Mouse (Mus musculus) embryonic facial prominence, embryonic 13.5 days (tissue): ENCODE results near the gene Purb. TPM values are rescaled to one million over a fixed set of nuclear protein-coding genes. Genes with fewer than 3 reads are reported as not detected.

Source experiments
- ATAC-seq: fragments of 200-750 bp; cut with Nextera tagmentation; 2 replicates; pipeline ENCODE4 v1.8.0; 2017; ENCODE audit warnings: low read depth; ENCODE audit not compliant: insufficient number of reproducible peaks, insufficient read depth, low FRiP score, low TSS enrichment
- H3K27ac ChIP-seq: fragments of 300-500 bp; sonication (generic); 2 replicates; pipeline ENCODE4 v1.5.1; 2015; ENCODE audit warnings: moderate library complexity, mild to moderate bottlenecking, inconsistent platforms
- H3K27me3 ChIP-seq: fragments of 300-500 bp; sonication (generic); 2 replicates; pipeline ENCODE4 v1.6.1; 2015; ENCODE audit warnings: mild to moderate bottlenecking, inconsistent platforms
- H3K36me3 ChIP-seq: fragments of 300-500 bp; sonication (generic); 2 replicates; pipeline ENCODE4 v1.6.1; 2015; ENCODE audit warnings: mild to moderate bottlenecking, inconsistent platforms
- H3K4me1 ChIP-seq: fragments of 300-500 bp; sonication (generic); 2 replicates; pipeline ENCODE4 v1.6.1; 2015; ENCODE audit warnings: inconsistent platforms
- H3K4me2 ChIP-seq: fragments of 300-500 bp; sonication (generic); 2 replicates; pipeline ENCODE4 v1.6.1; 2015; ENCODE audit warnings: moderate library complexity, mild to moderate bottlenecking, inconsistent platforms
- H3K4me3 ChIP-seq: fragments of 300-500 bp; sonication (generic); 2 replicates; pipeline ENCODE4 v1.5.1; 2015; ENCODE audit warnings: mild to moderate bottlenecking, inconsistent platforms
- H3K9ac ChIP-seq: fragments of 300-500 bp; sonication (generic); 2 replicates; pipeline ENCODE4 v1.6.1; 2015; ENCODE audit warnings: mild to moderate bottlenecking, inconsistent platforms
- H3K9me3 ChIP-seq: fragments of 300-500 bp; sonication (generic); 2 replicates; pipeline ENCODE4 v1.6.1; 2016; ENCODE audit warnings: inconsistent platforms
- WGBS: fragments of 180-500 bp; shearing (Covaris S2); methylation state at CpG from one replicate; pipeline ENCODE4 v1.1.7; 2015; ENCODE audit warnings: mixed read lengths; 5-methylcytosine and 5-hydroxymethylcytosine counted together
- polyA plus RNA-seq: library from polyadenylated mRNA; unstranded; fragments of >200 nt; fragmentation: Nextera tagmentation; extraction: Ambion mirVana; gene quantifications from 2 replicates; pipeline ENCODE4 v1.2.1, GENCODE M21; 2015

Gene Purb
- polyA plus RNA-seq, 1 experiment from 2014 or later = 26.9 TPM

GRCm38 (mm10) chr11:6504689-6505088, 29.0 kb upstream of the Purb start:
- Histone ChIP-seq H3K4me3 (no peak overlapping the region), H3K4me1 (no peaks in the 10 kb centered on the region), H3K27me3 (no peaks in the 10 kb centered on the region), H3K9ac (no peak overlapping the region), H3K9me3 (no peaks in the 10 kb centered on the region), H3K27ac (no peak overlapping the region), H3K36me3 (no peaks in the 10 kb centered on the region), H3K4me2 (no peak overlapping the region)
- ATAC-seq = no peak
- 84% methylated on average over 6 of the region's 6 CpGs for WGBS

- H3K4me1 ChIP-seq = no peaks in the 10 kb centered on the region
- no peak for ATAC-seq
- no peaks in the 10 kb centered on the region for H3K27me3 ChIP-seq
- 74% methylated on average over 3 of the region's 3 CpGs for WGBS
- H3K36me3 ChIP-seq = no peaks in the 10 kb centered on the region
- no peak overlapping the region for H3K4me2 ChIP-seq
- H3K27ac ChIP-seq = no peak overlapping the region
- no peak overlapping the region for H3K4me3 ChIP-seq
- no peaks in the 10 kb centered on the region for H3K9me3 ChIP-seq
- no peak overlapping the region for H3K9ac ChIP-seq
Measured at GRCm38 (mm10) chr11:6504226-6504625, 28.5 kb upstream of the Purb start.

- no peaks in the 10 kb centered on the region for H3K27me3 ChIP-seq
- H3K36me3 ChIP-seq = no peaks in the 10 kb centered on the region
- 97% methylated on average over 2 of the region's 2 CpGs for WGBS
- no peak overlapping the region for H3K9ac ChIP-seq
- ATAC-seq = no peak
- no peak overlapping the region for H3K27ac ChIP-seq
- H3K4me3 ChIP-seq = no peak overlapping the region
- H3K4me2 ChIP-seq = no peak overlapping the region
- no peaks in the 10 kb centered on the region for H3K9me3 ChIP-seq
- no peaks in the 10 kb centered on the region for H3K4me1 ChIP-seq
Measured at GRCm38 (mm10) chr11:6502506-6502905, 26.8 kb upstream of the Purb start.

- WGBS = 80% methylated on average over 12 of the region's 12 CpGs
- Histone ChIP-seq H3K4me1 (no peaks in the 10 kb centered on the region), H3K9me3 (no peaks in the 10 kb centered on the region), H3K27ac (no peak overlapping the region), H3K4me3 (no peak overlapping the region), H3K27me3 (no peaks in the 10 kb centered on the region), H3K36me3 (no peaks in the 10 kb centered on the region), H3K4me2 (no peak overlapping the region), H3K9ac (no peak overlapping the region)
- no peak for ATAC-seq
Measured at GRCm38 (mm10) chr11:6497311-6497948, 21.7 kb upstream of the Purb start.

GRCm38 (mm10) chr11:6489691-6490503, 14.2 kb upstream of the Purb start:
- no peaks in the 10 kb centered on the region for H3K27me3 ChIP-seq
- H3K4me2 ChIP-seq = no peak overlapping the region
- no peaks in the 10 kb centered on the region for H3K9me3 ChIP-seq
- no peaks in the 10 kb centered on the region for H3K4me1 ChIP-seq
- no peaks in the 10 kb centered on the region for H3K36me3 ChIP-seq
- ATAC-seq = no peak
- H3K4me3 ChIP-seq = no peak overlapping the region
- no peak overlapping the region for H3K9ac ChIP-seq
- WGBS = 56% methylated on average over 6 of the region's 6 CpGs
- no peak overlapping the region for H3K27ac ChIP-seq

GRCm38 (mm10) chr11:6489257-6489656, 13.5 kb upstream of the Purb start:
- 88% methylated on average over 7 of the region's 7 CpGs for WGBS
- H3K36me3 ChIP-seq = no peaks in the 10 kb centered on the region
- H3K4me2 ChIP-seq = no peak overlapping the region
- H3K27ac ChIP-seq = no peak overlapping the region
- H3K27me3 ChIP-seq = no peaks in the 10 kb centered on the region
- ATAC-seq = no peak
- no peaks in the 10 kb centered on the region for H3K4me1 ChIP-seq
- H3K9me3 ChIP-seq = no peaks in the 10 kb centered on the region
- no peak overlapping the region for H3K9ac ChIP-seq
- no peak overlapping the region for H3K4me3 ChIP-seq

- Histone ChIP-seq H3K4me1 (no peaks in the 10 kb centered on the region), H3K4me3 (no peak overlapping the region), H3K4me2 (no peak overlapping the region), H3K27me3 (no peaks in the 10 kb centered on the region), H3K9me3 (no peaks in the 10 kb centered on the region), H3K27ac (no peak overlapping the region), H3K36me3 (no peaks in the 10 kb centered on the region), H3K9ac (no peak overlapping the region)
- no peak for ATAC-seq
- 95% methylated on average over 5 of the region's 5 CpGs for WGBS
Measured at GRCm38 (mm10) chr11:6488041-6488684, 12.4 kb upstream of the Purb start.

- Histone ChIP-seq H3K4me2 (no peak overlapping the region), H3K4me3 (no peak overlapping the region), H3K4me1 (no peaks in the 10 kb centered on the region), H3K9me3 (no peaks in the 10 kb centered on the region), H3K36me3 (no peaks in the 10 kb centered on the region), H3K27ac (no peak overlapping the region), H3K27me3 (no peaks in the 10 kb centered on the region), H3K9ac (no peak overlapping the region)
- 50% methylated on average over 7 of the region's 7 CpGs for WGBS
- no peak for ATAC-seq
Measured at GRCm38 (mm10) chr11:6487496-6487895, 11.8 kb upstream of the Purb start.

GRCm38 (mm10) chr11:6486916-6487315, 11.2 kb upstream of the Purb start:
- WGBS = 66% methylated on average over 6 of the region's 6 CpGs
- Histone ChIP-seq H3K9ac (no peak overlapping the region), H3K27ac (no peak overlapping the region), H3K4me1 (no peaks in the 10 kb centered on the region), H3K27me3 (no peaks in the 10 kb centered on the region), H3K4me2 (no peak overlapping the region), H3K4me3 (no peak overlapping the region), H3K36me3 (no peaks in the 10 kb centered on the region), H3K9me3 (no peaks in the 10 kb centered on the region)
- ATAC-seq = no peak

GRCm38 (mm10) chr11:6484244-6484959, 8.7 kb upstream of the Purb start:
- Histone ChIP-seq H3K27ac (no peak overlapping the region), H3K36me3 (no peaks in the 10 kb centered on the region), H3K9me3 (no peaks in the 10 kb centered on the region), H3K9ac (no peak overlapping the region), H3K4me1 (no peaks in the 10 kb centered on the region), H3K4me3 (no peak overlapping the region), H3K27me3 (no peaks in the 10 kb centered on the region), H3K4me2 (no peak overlapping the region)
- ATAC-seq = no peak
- WGBS = 56% methylated on average over 3 of the region's 3 CpGs

- ATAC-seq = no peak
- Histone ChIP-seq H3K27ac (no peak overlapping the region), H3K36me3 (no peaks in the 10 kb centered on the region), H3K9me3 (no peaks in the 10 kb centered on the region), H3K4me3 (no peak overlapping the region), H3K4me1 (no peaks in the 10 kb centered on the region), H3K4me2 (no peak overlapping the region), H3K27me3 (no peaks in the 10 kb centered on the region), H3K9ac (no peak overlapping the region)
- WGBS = 78% methylated on average over 2 of the region's 2 CpGs
Measured at GRCm38 (mm10) chr11:6483103-6483502, 7.4 kb upstream of the Purb start.
